Mouse (Mus musculus): Measurements from ENCODE around the gene Pnpo.
A peak's percentile ranks its signal among the peaks of the same experiment; 100 is the strongest.

Pnpo gene

GRCm38 (mm10) chr11:96943746-96944304 is at the start of gene Pnpo:
TSS of gene Pnpo (minus strand) at chr11:96943986.
- DNase-seq = peak; percentile 90 to 93

- no peak for DNase-seq
Observed at GRCm38 (mm10) chr11:96992722-96993311, 49.0 kb upstream of the Pnpo start.

- DNase-seq = no peak
Observed at GRCm38 (mm10) chr11:96991501-96991900, 47.7 kb upstream of the Pnpo start.

- DNase-seq = peak; percentile 30 to 33
Observed at GRCm38 (mm10) chr11:96987873-96988655, 44.3 kb upstream of the Pnpo start.

- DNase-seq = no peak
Observed at GRCm38 (mm10) chr11:96986463-96986862, 42.7 kb upstream of the Pnpo start.

GRCm38 (mm10) chr11:96984903-96985302 is 41.1 kb upstream of the Pnpo start:
- no peak for DNase-seq

- peak in 1 of 2 experiments; percentile 16 for DNase-seq
Observed at GRCm38 (mm10) chr11:96982859-96983258, 39.1 kb upstream of the Pnpo start, which contains the start of gene Sp2. TSS of gene Sp2 (minus strand) at chr11:96982959.

GRCm38 (mm10) chr11:96982355-96982754 is 38.6 kb upstream of the Pnpo start:
- DNase-seq = peak; percentile 87 to 91

- no peak for DNase-seq
Observed at GRCm38 (mm10) chr11:96981461-96981860, 37.7 kb upstream of the Pnpo start.

GRCm38 (mm10) chr11:96980021-96980420 is 36.2 kb upstream of the Pnpo start:
- no peak for DNase-seq

GRCm38 (mm10) chr11:96979329-96979728 is 35.5 kb upstream of the Pnpo start:
- no peak for DNase-seq

- DNase-seq = peak in 1 of 2 experiments; percentile 43
Observed at GRCm38 (mm10) chr11:96978401-96979246, 34.8 kb upstream of the Pnpo start.

GRCm38 (mm10) chr11:96977606-96978400 is 34.0 kb upstream of the Pnpo start:
- DNase-seq = peak; percentile 97 to 99

- DNase-seq = peak in 1 of 2 experiments; percentile 92
Observed at GRCm38 (mm10) chr11:96976911-96977591, 33.3 kb upstream of the Pnpo start.

GRCm38 (mm10) chr11:96976379-96976687 is 32.5 kb upstream of the Pnpo start:
- no peak for DNase-seq

- no peak for DNase-seq
Observed at GRCm38 (mm10) chr11:96975511-96976378, 32.0 kb upstream of the Pnpo start.

- DNase-seq = no peak
Observed at GRCm38 (mm10) chr11:96974813-96975212, 31.0 kb upstream of the Pnpo start.

GRCm38 (mm10) chr11:96973426-96973964 is 29.7 kb upstream of the Pnpo start:
- DNase-seq = peak; percentile 73 to 76

- no peak for DNase-seq
Observed at GRCm38 (mm10) chr11:96972906-96973305, 29.1 kb upstream of the Pnpo start.

- no peak for DNase-seq
Observed at GRCm38 (mm10) chr11:96970341-96970740, 26.6 kb upstream of the Pnpo start.

All from cerebellum, postnatal 25 days (tissue).